Mouse (Mus musculus) adrenal gland, postnatal 10 days (tissue): Measurements from ENCODE around the gene 1700020A23Rik. TPM values are rescaled to one million over a fixed set of nuclear protein-coding genes. Genes with fewer than 3 reads are reported as not detected.
"Not testable (repeated sequence)": the region's sequence is repeated elsewhere in the genome, so short reads cannot be mapped to it uniquely, and the experiment has no call there.

Experiments
- DNase-seq: peaks from one replicate; pipeline ENCODE4 v3.0.0; 2021; ENCODE audit warnings: mixed read lengths
- long read RNA-seq, 2 experiments: library from polyadenylated mRNA; stranded (forward); transcript quantifications; one replicate each; pipeline ENCODE4 v2.0.0; 2021
- total RNA-seq, 2 experiments: library from RNA; stranded (reverse); gene quantifications; 2 replicates each; pipeline ENCODE4 v1.2.3; 2021

Gene 1700020A23Rik
- not detected for total RNA-seq
- long read RNA-seq, experiment 1: 0 reads
- long read RNA-seq, experiment 2: 0 reads

- DNase-seq: no peak
Observed at GRCm38 (mm10) chr2:130404939-130405338, at the start of gene 1700020A23Rik, which contains the start of gene Gm28372. Gene 1700020A23Rik, plus strand, starts transcription at chr2:130405259. Gene Gm28372, plus strand, starts transcription at chr2:130405239.

- no peak for DNase-seq
Observed at GRCm38 (mm10) chr2:130357551-130357950, 47.5 kb upstream of the 1700020A23Rik start.

- DNase-seq: no peak
Observed at GRCm38 (mm10) chr2:130358852-130359251, 46.2 kb upstream of the 1700020A23Rik start.

GRCm38 (mm10) chr2:130362511-130363026 is 42.5 kb upstream of the 1700020A23Rik start:
- peak; percentile 84 for DNase-seq

- no peak for DNase-seq
Observed at GRCm38 (mm10) chr2:130365211-130366094, 39.6 kb upstream of the 1700020A23Rik start.

GRCm38 (mm10) chr2:130367386-130367785 is 37.7 kb upstream of the 1700020A23Rik start:
- DNase-seq: no peak

- not testable (repeated sequence) for DNase-seq
Observed at GRCm38 (mm10) chr2:130373026-130373425, 32.0 kb upstream of the 1700020A23Rik start.

GRCm38 (mm10) chr2:130374951-130375350 is 30.1 kb upstream of the 1700020A23Rik start:
- no peak for DNase-seq

- DNase-seq: no peak
Observed at GRCm38 (mm10) chr2:130383205-130383604, 21.9 kb upstream of the 1700020A23Rik start.

GRCm38 (mm10) chr2:130383895-130384294 is 21.2 kb upstream of the 1700020A23Rik start:
- DNase-seq: no peak

GRCm38 (mm10) chr2:130386212-130386611 is 18.8 kb upstream of the 1700020A23Rik start:
- no peak for DNase-seq

GRCm38 (mm10) chr2:130388796-130389195 is 16.3 kb upstream of the 1700020A23Rik start:
- no peak for DNase-seq

GRCm38 (mm10) chr2:130390993-130391625 is 13.9 kb upstream of the 1700020A23Rik start:
- DNase-seq: no peak

GRCm38 (mm10) chr2:130392836-130393235 is 12.2 kb upstream of the 1700020A23Rik start:
- no peak for DNase-seq

- DNase-seq: no peak
Observed at GRCm38 (mm10) chr2:130395696-130396095, 9.4 kb upstream of the 1700020A23Rik start.

GRCm38 (mm10) chr2:130397186-130397985 is 7.7 kb upstream of the 1700020A23Rik start, which contains the start of gene Cpxm1:
Gene Cpxm1, minus strand, starts transcription at chr2:130397574.
- DNase-seq: peak; percentile 26

GRCm38 (mm10) chr2:130398091-130398490 is 7.0 kb upstream of the 1700020A23Rik start:
- peak; percentile 30 for DNase-seq

- no peak for DNase-seq
Observed at GRCm38 (mm10) chr2:130400046-130400445, 5.0 kb upstream of the 1700020A23Rik start.

GRCm38 (mm10) chr2:130401891-130402290 is 3.2 kb upstream of the 1700020A23Rik start:
- DNase-seq: no peak

- no peak for DNase-seq
Observed at GRCm38 (mm10) chr2:130406178-130406577, 1.1 kb downstream of the 1700020A23Rik start, which contains the start of gene Tmem239. Gene Tmem239, plus strand, starts transcription at chr2:130406478.

GRCm38 (mm10) chr2:130408194-130408593 is 3.1 kb downstream of the 1700020A23Rik start:
- DNase-seq: no peak
